Mouse (Mus musculus) forebrain, postnatal 0 days (tissue): ENCODE measurements at regions not wholly inside any gene's neighbourhood (a gene's known extent, or its start where the extent isn't known, plus 50 kb on each side); places are given as distances from the start of the nearest gene placed in this dataset.
"Not testable (repeated sequence)": the region's sequence is repeated elsewhere in the genome, so short reads cannot be mapped to it uniquely, and the experiment has no call there.

Experiments
- ATAC-seq: fragments of 200-750 bp; cut with Nextera tagmentation; 2 replicates; pipeline ENCODE4 v1.8.0; 2017; ENCODE audit warnings: mild to moderate bottlenecking, moderate library complexity
- DNase-seq: peaks from one replicate; pipeline ENCODE4 v3.0.0-alpha.2; 2015
- H3K27ac ChIP-seq: fragments of 300-500 bp; sonication (generic); 2 replicates; pipeline ENCODE4 v1.5.1; 2014; ENCODE audit warnings: low read depth, mild to moderate bottlenecking, antibody characterized with exemption, low read length, moderate library complexity, mixed read lengths
- H3K27me3 ChIP-seq: fragments of 300-500 bp; sonication (generic); 2 replicates; pipeline ENCODE4 v1.6.1; 2014; ENCODE audit warnings: mild to moderate bottlenecking, low read length, mixed read lengths; ENCODE audit not compliant: insufficient read depth
- H3K36me3 ChIP-seq: fragments of 300-500 bp; sonication (generic); 2 replicates; pipeline ENCODE4 v1.6.1; 2014; ENCODE audit warnings: mild to moderate bottlenecking, moderate library complexity; ENCODE audit not compliant: insufficient read depth
- H3K4me1 ChIP-seq: fragments of 300-500 bp; sonication (generic); 2 replicates; pipeline ENCODE4 v1.6.1; 2014; ENCODE audit warnings: antibody characterized with exemption; ENCODE audit not compliant: insufficient read depth
- H3K4me2 ChIP-seq: fragments of 300-500 bp; sonication (generic); 2 replicates; pipeline ENCODE4 v1.6.1; 2014; ENCODE audit warnings: low read depth, mild to moderate bottlenecking, moderate library complexity
- H3K4me3 ChIP-seq: fragments of 300-500 bp; sonication (generic); 2 replicates; pipeline ENCODE4 v1.5.1; 2014; ENCODE audit warnings: low read depth, low read length, mixed read lengths
- H3K9ac ChIP-seq: fragments of 300-500 bp; sonication (generic); 2 replicates; pipeline ENCODE4 v1.6.1; 2014; ENCODE audit warnings: mild to moderate bottlenecking
- H3K9me3 ChIP-seq: fragments of 300-500 bp; sonication (generic); 2 replicates; pipeline ENCODE4 v1.6.1; 2016; ENCODE audit warnings: low read length
- CTCF ChIP-seq: sonication (generic); IDR thresholded peaks from 2 replicates; pipeline ENCODE4 v1.5.1; 2016; ENCODE audit warnings: antibody characterized with exemption, control low read depth, low read depth
- WGBS: fragments of 180-500 bp; shearing (Covaris S2); extraction: QIAGEN DNeasy Blood & Tissue Kit; methylation state at CpG from one replicate; pipeline ENCODE4 v1.1.7; 2014; 5-methylcytosine and 5-hydroxymethylcytosine counted together

DNA sequence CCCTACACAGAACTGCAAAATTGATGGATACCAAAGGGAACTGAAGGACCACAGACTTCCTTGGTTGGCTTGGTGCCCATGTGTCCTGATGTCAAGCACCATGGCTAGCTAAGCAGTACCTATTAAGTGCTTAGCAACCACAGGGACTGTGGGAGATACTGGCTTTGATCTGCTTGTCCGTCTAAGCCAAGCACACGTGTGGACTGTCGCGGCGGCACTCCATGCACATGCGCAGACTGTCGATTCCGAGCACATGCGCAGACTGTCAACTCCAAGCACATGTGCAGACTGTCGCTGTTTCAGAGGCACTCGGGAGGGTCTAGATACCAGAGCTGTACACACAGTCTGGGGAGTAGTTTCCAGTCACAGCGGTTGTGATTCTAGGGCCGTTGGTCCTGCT lies 252.9 kb downstream of the Eipr1 start:
- Histone ChIP-seq H3K4me2 (no peak overlapping the region), H3K4me3 (no peak overlapping the region), H3K27me3 (no peaks in the 10 kb centered on the region), H3K4me1 (peaks cover 3% of the 10 kb centered on the region; the same call in 1 of the 2 replicates), H3K27ac (no peak overlapping the region), H3K36me3 (no peaks in the 10 kb centered on the region), H3K9me3 (no peaks in the 10 kb centered on the region), H3K9ac (no peak overlapping the region)
- ATAC-seq (no peak; the same call in 1 of the 2 replicates), DNase-seq (peak; percentile 35)
- TF ChIP-seq CTCF, result no peak
- 73% methylated on average over 13 of the region's 13 CpGs for WGBS

DNA sequence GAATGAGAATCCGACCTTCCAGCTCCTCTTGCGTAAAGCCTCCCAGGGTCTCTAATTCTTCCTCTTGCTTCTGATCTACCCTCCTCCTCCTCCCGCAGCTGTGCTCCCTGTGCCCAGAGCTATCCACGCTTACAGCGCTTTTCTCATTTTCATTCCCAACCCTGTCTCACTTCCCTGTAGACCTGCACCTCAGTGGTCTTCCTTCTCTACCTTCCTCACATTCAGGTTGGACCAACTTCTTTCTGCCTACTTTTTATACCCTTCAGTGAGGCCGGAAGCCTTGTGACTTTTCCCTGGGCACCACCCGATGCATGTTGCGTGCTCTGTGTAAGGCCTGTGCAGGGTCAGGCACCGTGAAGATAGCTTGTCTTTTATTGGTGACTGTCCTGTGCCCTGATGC lies 263.0 kb downstream of the Eipr1 start:
- Histone ChIP-seq H3K4me3 (no peak overlapping the region), H3K4me1 (peaks cover 6% of the 10 kb centered on the region; the same call in 1 of the 2 replicates), H3K36me3 (no peaks in the 10 kb centered on the region), H3K9me3 (no peaks in the 10 kb centered on the region), H3K4me2 (no peak overlapping the region), H3K27me3 (no peaks in the 10 kb centered on the region), H3K9ac (no peak overlapping the region), H3K27ac (peak overlapping the region; percentile 54; the same call in 1 of the 2 replicates)
- DNase-seq (no peak), ATAC-seq (no peak)
- 86% methylated on average over 9 of the region's 9 CpGs for WGBS
- TF ChIP-seq CTCF, result no peak

DNA sequence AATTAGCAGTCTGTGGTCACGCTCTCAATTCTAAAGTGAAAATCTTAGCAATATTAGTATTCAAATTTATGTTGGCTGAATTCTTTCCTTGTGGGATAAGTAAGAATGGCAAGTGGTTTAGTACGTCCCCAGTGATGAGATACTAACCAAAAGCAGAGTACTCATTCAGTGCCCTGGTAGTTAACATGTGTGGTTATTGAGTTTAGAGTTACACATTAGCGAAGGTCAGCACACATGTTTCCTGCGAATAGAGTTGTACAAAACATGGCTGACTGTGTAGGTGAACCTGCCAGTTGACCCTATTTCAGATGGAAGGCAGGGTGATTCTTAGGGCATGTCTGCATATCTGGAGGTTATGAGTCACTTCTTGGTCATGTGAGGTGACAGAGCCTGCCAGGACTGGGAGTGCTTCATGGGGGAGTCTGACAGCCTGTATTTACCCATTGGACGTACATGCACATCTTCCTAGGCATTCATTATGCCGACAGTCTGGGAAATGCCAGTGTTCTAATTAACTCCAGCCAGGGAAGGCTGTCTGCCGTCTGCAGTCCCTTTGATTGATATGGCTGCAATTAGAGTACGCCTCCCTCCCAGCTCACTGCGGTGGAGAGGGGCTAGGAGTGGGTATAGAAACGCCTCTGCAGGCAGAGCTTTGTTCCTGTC lies 263.7 kb downstream of the Eipr1 start:
- Histone ChIP-seq H3K27ac (peak overlapping the region; percentile 54; the same call in 1 of the 2 replicates), H3K36me3 (no peaks in the 10 kb centered on the region)
- peak; percentile 95 for ATAC-seq

DNA sequence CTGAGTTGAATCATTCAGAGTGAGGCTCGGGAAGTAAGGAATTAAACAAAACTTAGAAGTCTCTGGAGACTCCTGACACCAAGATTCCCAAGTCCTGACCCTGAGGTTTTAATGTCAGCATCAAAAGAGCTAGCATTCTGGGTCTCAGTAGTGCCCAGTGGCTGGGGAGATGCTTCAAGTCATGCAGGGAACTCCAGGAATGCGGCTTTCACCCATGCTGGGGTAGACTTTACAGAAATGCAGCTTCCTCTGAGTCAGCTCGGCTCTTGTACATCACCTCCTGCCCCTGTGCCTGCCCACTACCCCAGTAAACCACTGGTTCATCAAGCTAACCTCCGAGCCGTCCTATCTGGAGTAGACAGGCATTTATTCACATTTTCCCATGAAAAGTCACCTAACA lies 269.5 kb downstream of the Eipr1 start:
- H3K9ac ChIP-seq, result no peak overlapping the region
- DNase-seq (no peak), ATAC-seq (no peak)
- 82% methylated on average over 5 of the region's 5 CpGs for WGBS
- H3K4me2 ChIP-seq, result no peak overlapping the region
- TF ChIP-seq CTCF, result no peak
- H3K27me3 ChIP-seq, result no peaks in the 10 kb centered on the region
- H3K4me3 ChIP-seq, result no peak overlapping the region
- H3K4me1 ChIP-seq, result no peaks in the 10 kb centered on the region
- no peaks in the 10 kb centered on the region for H3K9me3 ChIP-seq
- H3K27ac ChIP-seq, result no peak overlapping the region
- H3K36me3 ChIP-seq, result no peaks in the 10 kb centered on the region

More for the DNA sequence above, 263.7 kb downstream of the Eipr1 start:
- Histone ChIP-seq H3K4me1 (peaks cover 6% of the 10 kb centered on the region; the same call in 1 of the 2 replicates), H3K27me3 (no peaks in the 10 kb centered on the region), H3K4me3 (no peak overlapping the region), H3K9ac (no peak overlapping the region), H3K9me3 (no peaks in the 10 kb centered on the region), H3K4me2 (no peak overlapping the region)
- DNase-seq, result peak; percentile 70
- 26% methylated on average over 10 of the region's 10 CpGs for WGBS
- TF ChIP-seq CTCF, result no peak

DNA sequence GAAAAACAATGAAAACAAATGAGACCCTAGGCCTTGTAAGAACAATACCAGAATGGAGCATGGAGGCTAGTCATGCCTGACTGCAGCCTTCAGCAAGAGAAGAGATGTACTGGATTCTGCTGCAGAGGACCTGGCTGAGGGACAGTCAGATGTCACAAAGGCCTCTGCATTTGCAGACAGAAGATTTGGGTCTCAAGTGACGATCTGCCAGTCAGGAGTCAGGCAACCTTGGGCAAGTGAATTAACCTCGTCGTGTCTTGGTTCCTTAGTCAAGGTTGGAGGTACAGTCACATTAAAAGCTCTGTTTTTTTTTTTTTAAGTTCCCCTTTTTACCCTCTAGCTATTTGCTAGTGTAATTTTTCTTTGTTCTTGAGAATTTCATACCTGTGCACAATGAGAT lies 276.6 kb downstream of the Eipr1 start:
- H3K4me1 ChIP-seq, result no peaks in the 10 kb centered on the region
- WGBS, result 78% methylated on average over 3 of the region's 3 CpGs
- DNase-seq (no peak), ATAC-seq (no peak)
- H3K27ac ChIP-seq, result no peak overlapping the region
- no peaks in the 10 kb centered on the region for H3K27me3 ChIP-seq
- H3K4me3 ChIP-seq, result no peak overlapping the region
- no peaks in the 10 kb centered on the region for H3K36me3 ChIP-seq
- no peaks in the 10 kb centered on the region for H3K9me3 ChIP-seq
- TF ChIP-seq CTCF, result no peak
- H3K9ac ChIP-seq, result no peak overlapping the region
- H3K4me2 ChIP-seq, result no peak overlapping the region

DNA sequence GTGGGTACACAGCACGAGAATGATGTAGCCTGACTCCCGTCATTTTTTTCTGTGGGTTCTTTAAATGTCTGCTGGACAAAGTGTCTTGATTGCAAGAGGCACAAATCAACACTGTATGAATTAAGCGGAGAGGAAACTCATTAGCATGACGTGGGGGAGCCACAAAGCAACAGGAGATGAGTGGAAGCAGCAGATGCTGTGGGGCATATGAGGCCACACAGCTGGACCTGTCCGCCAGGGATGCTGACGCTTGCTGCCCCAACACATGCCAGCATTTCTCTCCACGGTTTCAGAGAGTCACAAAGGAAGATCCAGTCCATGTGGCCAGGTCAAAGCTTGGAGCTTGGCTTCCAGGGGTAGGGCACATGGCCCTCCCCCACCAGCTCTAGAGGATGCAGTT lies 277.9 kb downstream of the Eipr1 start:
- no peak overlapping the region for H3K4me3 ChIP-seq
- no peak overlapping the region for H3K9ac ChIP-seq
- H3K36me3 ChIP-seq, result no peaks in the 10 kb centered on the region
- no peak overlapping the region for H3K27ac ChIP-seq
- H3K4me1 ChIP-seq, result no peaks in the 10 kb centered on the region
- no peak overlapping the region for H3K4me2 ChIP-seq
- DNase-seq, result peak; percentile 39
- no peak for TF ChIP-seq CTCF
- H3K9me3 ChIP-seq, result no peaks in the 10 kb centered on the region
- no peaks in the 10 kb centered on the region for H3K27me3 ChIP-seq
- ATAC-seq, result peak; percentile 87
- WGBS, result 31% methylated on average over 7 of the region's 7 CpGs

DNA sequence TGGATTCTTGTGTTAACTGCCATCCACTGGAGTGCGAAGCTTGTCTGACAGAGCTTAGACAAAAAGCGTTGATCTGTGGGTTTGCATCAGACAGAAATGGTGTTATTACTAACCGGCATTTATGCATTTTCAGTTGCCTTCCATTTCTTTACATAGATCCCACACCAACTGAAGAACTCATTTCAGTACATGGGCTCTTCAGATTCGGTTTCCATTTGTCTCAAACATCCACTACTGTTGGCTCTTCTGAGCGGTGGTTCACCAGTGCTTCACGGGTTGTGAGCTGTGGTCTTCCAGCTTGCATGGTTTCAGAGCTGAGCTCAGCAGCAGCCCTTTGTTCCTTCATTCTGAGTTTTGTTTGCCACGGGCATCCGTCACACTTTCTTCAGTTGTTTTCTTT lies 294.4 kb downstream of the Eipr1 start:
- TF ChIP-seq CTCF, result no peak
- H3K4me3 ChIP-seq, result no peak overlapping the region
- no peak overlapping the region for H3K9ac ChIP-seq
- no peak overlapping the region for H3K4me2 ChIP-seq
- no peak overlapping the region for H3K27ac ChIP-seq
- ATAC-seq (no peak), DNase-seq (no peak)
- WGBS, result 83% methylated on average over 8 of the region's 8 CpGs
- H3K9me3 ChIP-seq, result no peaks in the 10 kb centered on the region
- 0 out of 2 replicates have a peak, but pooled peaks cover 5% of the 10 kb centered on the region for H3K4me1 ChIP-seq
- no peaks in the 10 kb centered on the region for H3K27me3 ChIP-seq
- H3K36me3 ChIP-seq, result no peaks in the 10 kb centered on the region

DNA sequence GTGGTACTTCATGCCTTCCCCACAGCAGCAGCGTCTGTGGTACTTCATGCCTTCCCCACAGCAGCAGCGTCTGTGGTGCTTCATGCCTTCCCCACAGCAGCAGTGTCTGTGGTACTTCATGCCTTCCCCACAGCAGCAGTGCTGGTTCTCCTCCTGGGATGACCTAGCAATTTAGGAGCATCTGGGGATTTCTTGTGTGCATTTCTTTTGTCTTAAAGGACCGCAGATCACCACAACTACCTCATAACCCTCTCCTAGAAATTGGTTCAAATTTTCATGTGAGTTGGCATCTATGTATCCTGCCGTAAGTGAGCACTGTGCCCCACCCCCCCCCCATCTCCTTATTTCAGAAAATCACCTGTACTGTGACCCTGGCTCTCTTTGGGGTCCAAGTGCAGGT lies 297.0 kb downstream of the Eipr1 start:
- not testable (repeated sequence) for DNase-seq, H3K9me3 ChIP-seq, H3K4me2 ChIP-seq, H3K4me3 ChIP-seq, H3K27me3 ChIP-seq, H3K4me1 ChIP-seq, H3K36me3 ChIP-seq, ATAC-seq
- WGBS, result 37% methylated on average over 2 of the region's 4 CpGs
- Histone ChIP-seq H3K27ac (peak overlapping the region; percentile 66; the same call in 1 of the 2 replicates), H3K9ac (peak overlapping the region; percentile 35)
